Mouse (Mus musculus) spleen, postnatal 36 days (tissue): ENCODE data around the gene Tmem30a.
A peak's percentile ranks its signal among the peaks of the same experiment; 100 is the strongest.

Experiments
- DNase-seq, 2 experiments: peaks; one replicate each; pipeline ENCODE4 v3.0.0; 2022; ENCODE audit warnings: low spot score in 2 of 2, mixed read lengths in 1 of 2

Gene Tmem30a

DNA sequence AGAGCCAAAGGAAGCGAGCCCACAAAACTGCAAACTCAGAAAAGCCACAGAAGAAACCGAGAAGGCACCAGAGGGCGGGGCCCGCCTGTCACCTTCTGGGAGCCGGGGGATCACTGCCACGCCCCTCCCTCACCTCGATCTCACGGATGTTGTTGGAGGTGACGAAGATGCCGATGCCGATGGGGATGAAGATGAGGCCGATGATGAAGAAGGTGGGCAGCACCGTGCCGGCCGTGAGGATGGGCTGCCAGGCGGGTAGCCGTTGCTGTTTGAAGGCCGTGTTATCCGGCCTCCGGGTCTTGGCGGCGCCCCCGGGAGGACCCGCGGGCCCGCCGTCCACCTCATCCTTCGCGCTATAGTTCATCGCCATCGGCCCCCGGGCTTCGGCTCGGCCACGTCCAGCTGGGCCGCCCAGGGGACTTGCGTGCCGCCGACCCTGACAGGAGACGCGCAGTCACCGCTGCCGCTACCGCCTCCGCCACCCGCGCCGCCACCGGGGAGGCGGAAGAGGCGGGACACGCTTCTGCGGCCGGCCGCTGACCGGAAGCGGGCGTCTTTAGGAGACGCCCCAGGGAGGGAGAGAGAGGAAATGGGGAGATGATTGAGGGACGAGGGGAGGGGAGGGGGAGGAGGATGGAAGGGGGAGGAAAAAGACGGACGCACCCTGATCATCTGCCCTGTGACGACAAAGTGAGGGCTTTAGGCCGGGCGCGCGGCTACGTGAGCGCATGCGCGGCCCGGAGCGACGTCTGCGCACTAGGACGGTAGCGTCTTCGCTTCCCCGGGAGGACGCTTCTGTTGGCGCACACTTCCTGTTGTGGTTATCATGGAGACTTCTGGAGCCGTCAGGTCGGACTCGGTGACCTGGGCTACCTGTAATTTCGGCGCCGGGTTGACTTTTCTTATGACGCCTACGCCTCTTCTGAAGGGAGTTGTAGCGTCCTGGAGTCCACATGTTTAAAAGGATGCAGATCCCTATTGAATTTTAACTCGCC, at the start of gene Tmem30a:
Tmem30a (minus strand) TSS at position 667 of the 995 bp plus-strand sequence.
- peak; percentile 88 to 90 for DNase-seq

DNA sequence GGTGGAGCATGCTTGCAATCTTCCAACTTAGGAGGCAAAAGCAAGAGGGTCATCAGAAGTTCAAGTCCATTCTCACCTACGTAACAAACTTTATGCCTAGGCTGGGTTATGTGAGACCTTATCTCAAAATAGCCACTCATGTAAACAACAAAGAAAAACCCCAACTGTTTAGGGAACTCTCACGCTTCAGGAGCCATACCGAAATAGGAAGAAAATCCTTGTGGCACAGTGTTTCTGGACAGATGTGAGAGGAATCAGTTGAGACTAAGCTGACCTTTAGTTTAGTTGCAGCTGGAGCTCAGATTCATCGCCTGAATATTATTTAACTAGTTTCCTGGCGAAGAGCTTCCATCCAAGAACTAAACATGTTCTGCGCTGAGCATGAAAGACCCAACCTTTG, 49.3 kb upstream of the Tmem30a start:
- no peak for DNase-seq

DNA sequence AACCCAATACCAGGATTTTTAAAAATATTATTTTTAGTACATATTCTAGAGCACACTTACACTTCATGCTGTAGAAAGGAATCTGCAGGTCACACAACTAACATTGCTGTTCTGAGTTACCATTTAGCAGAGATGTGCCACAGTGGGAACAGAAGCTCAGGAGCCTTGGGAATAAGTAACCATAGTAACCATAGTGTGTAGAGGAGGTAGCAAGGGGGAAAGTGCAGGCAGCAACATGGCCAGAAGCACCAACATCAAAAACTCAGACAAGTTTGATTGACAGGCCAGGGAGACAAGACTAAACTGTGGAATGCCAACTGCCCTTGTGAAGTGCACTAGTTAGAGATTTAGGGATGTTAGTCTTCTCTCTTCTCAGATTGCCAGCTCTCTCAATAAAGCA, 48.7 kb upstream of the Tmem30a start:
- no peak for DNase-seq

DNA sequence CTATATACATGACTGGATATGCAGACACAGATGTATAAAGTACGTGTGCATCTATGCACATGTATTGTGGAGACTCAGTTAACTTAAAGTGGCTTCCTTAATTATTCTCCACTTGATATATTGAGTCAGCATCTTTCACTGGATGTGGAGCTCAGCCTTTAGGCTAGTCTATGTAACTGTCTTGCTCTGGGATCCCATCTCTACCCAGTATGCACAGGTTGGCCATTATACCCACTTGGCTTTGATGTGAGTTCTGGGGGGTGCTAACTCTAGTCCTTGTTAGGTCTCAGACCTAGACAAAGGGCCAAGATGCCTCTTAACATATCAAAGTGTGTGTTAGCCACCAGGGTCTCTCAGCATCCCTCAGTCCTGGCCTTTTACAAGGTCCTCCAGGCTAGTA, 38.0 kb upstream of the Tmem30a start:
- DNase-seq, result no peak

DNA sequence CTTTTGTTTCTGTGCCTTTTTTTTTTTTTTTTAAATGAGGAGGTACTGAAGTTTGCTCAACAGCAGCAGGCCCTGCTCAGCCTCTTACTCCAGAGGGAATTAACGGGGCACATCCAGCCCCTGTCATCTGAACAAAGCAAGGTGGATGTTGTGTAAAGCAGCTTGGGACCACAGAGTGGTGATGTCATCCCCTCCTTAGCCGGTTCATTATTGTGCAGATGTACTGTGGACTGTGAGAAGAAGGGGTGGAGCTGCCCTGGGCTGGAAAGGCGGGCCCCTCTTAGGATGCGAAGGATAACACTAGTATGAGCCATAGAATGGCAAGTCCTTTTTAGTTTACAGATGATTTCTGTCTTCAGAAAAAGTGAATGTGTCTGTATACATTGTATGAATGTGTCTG, 37.6 kb upstream of the Tmem30a start:
- DNase-seq, result no peak

DNA sequence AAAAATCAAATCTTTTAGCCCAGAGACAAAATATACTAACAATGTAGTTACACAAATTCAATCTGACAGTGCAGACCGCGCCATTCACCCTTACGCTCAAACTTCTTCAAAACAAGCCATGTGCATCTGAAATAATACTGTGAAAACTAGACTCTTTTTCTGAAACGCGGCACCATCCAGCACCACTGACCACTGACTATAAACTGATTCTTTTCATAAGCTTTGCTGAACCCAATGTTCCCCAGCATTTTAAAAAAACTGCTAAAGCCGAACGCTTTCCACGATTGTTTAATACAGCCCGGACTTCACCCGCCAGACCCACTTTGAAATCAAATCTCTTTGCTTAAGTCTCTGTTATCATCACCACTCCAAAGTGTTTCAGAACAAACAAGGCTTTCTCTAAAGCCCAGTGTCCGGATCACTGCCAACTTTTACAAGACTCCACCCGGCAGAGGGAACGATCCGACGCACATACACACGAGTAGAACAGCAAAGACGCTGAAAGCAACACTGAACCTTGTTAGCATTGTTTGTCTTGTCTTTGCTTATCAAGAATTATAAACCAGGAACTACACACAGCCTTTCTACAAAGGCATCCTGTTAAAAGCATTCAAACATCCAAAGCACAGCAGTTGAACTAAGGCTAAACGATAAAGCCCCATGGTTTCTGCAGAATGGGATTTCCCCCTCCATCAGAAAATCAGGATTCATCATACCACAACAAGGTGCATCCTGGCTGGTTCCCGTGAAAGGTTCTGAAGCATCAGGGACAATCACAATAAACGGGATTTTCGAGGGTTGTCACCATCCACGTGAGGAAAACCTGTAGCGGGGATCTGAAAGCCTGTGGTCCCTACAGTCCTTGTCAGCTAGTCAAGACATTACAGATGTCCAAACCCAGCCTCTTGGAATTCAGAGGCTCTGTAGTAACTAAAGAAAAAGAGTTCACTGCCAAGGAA, 36.8 kb upstream of the Tmem30a start:
- DNase-seq, result no peak

DNA sequence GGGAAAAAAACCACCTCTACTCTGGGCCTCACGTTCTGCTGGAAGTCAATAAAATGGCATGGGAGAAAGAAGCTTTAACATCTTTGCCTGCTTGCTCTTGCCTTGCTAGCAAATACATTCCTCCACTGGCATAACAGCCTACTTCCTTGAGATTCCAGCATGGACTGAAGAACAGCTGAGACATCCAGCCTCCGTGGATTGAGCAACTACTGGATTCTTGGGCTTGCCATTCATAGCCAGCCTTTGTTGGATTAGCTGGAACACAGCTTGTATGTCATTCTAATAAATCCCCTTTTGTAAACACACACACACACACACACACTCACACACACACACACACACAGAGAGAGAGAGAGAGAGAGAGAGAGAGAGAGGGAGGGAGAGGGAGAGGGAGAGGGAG, 33.8 kb upstream of the Tmem30a start:
- DNase-seq, result no peak

DNA sequence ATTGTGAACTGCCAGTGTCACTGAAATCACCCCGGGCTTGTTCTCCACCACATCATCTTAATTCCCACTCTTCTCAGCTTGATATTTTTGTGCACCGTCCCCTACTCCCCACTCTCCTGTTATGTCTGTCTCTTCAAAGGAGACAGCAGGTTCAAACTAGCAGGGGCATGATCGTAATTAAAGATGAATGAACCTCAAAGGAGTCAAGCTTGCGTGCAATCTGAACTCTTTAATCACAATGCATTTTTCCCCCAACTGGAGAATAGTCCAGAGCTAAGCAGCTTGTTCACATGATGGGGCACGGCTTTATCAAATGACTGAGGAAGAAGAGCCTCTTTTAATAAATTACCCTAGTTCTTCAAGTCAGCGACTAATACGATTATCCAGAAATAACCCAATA, 32.2 kb upstream of the Tmem30a start:
- DNase-seq, result no peak

DNA sequence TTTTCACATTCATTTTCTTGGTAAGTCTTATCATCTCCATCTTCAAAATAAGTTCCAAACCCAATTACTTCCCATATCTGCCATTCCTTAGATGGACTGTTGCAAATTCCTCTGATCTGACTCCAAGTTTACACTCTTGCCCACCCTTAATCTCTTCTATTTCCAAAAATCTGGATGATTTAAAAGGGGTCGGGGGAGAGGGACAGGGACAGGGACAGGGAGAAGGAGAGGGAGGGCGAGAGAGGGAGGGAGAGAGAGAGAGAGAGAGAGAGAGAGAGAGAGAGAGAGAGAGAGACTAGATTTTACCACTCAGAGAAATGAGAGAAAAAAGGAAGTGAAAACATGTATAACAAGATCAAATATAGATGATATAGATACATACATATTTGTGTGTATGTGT, 30.5 kb upstream of the Tmem30a start:
- DNase-seq, result no peak

DNA sequence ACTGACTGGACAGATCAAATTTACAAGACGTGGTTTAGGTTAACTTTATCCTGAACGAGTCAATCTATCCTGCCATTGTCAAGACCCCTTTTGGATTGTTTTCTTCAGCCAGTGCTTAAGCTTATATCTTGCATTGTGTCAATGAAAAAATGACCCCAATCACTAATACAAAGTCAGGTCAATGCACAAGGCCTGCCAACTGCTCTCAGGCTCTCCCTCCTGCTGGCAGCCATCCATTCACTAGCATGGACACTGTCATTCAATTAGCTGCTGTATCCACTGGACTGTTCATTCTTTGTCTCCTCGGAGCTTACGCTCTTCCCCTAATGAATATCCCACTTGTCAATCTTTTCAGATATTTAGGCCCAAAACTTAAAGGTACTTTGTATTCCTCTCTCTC, 30.1 kb upstream of the Tmem30a start:
- no peak for DNase-seq

DNA sequence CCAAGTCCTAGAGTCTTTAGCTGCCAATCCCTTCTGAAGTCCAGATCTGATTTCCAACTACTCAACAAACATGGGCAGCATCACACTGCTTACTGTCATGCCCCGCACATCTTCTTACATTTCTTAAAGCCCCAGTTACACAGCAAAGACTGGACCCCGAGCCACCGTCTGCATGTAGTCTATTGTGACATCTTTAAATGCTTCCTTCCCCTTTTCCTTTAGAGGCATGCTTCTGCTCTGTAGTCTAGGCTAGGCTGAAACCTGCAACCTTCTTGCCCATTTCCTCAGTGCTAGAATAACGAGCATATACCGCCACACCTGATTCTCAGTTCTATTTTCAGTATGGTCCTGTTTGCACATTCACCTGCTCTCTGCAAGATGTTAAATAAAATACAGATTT, 23.2 kb upstream of the Tmem30a start:
- peak in 1 of 2 experiments; percentile 11 for DNase-seq

DNA sequence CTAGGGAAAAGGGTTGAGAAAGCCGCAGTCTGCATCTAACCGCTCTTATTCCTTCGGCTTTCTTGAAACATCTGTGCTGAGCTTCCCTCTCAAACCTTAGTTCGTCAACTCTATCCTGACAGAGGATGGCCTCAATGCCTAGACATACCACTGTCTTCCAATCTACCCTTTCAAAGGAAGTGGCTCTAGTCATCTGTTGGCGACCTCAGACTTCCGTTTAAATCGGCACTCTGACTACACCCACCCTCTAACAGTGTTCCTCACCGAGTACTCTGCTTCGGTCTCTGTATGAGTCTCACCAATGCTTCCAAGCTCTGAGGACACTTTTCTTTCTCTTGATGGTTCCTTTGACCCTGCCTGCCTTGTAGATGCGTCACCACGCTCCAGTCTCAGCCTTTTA, 22.7 kb upstream of the Tmem30a start:
- DNase-seq, result peak; percentile 18 to 30

DNA sequence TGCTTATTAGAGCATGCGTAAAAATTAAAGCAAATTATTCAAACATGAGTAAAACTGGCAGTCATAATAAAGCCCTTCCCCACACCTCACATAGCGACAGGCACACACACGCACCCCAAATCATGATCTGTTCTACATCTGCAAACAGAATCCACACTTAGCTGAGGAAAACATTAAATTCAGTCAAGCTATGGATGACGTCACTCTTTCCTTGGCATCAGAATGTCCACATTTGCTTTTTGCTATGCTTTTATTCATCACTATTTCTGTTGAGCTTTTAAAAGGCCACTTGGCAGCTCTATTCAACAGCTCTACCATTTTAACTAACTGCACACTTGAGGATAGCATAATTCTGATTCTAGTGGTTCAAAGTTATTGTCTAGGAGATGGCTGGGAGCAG, 21.3 kb upstream of the Tmem30a start:
- no peak for DNase-seq

DNA sequence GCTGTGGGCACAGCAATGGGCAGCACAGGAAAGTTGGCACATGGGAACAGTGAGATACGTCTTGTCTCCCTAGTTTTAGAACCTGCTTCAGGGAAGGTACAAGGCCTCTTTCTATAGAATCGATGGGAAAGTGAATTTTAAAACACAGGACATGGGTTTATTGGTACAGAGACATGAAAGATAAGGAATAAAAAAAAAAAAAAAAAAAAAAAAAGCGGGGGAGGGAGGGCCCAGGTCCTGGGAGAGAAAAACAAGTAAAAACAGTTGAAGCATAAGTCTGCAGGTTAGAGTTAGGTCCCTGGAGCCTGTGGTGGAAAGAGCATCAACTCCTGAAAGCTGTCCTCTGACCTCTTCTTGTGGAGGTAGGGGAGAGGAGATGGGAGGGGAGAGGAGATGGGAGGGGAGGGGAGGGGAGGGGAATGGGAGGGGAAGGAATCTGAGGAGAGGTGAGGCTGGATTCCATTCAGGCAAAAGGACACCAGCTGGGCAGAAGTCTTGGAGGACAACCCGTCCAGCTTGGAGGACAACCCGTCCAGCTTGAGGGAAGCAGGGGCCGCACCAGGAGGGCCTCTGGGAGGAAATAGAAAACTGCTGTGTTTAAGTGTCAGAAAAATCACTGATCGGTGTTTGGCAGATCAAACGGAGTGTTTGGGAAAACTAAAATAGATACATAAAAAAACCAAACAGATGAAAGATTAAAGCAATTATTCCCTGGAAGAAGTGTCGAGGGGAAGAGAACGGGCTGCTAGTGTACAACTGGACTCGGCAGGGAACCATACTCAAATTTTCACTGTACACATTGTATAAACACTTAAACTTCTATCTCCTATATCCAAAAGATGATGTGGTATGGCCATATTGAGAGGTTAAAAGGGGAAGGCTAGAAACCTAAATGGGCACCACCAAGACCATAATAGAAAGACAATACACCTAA, 17.9 kb upstream of the Tmem30a start:
- no peak for DNase-seq

DNA sequence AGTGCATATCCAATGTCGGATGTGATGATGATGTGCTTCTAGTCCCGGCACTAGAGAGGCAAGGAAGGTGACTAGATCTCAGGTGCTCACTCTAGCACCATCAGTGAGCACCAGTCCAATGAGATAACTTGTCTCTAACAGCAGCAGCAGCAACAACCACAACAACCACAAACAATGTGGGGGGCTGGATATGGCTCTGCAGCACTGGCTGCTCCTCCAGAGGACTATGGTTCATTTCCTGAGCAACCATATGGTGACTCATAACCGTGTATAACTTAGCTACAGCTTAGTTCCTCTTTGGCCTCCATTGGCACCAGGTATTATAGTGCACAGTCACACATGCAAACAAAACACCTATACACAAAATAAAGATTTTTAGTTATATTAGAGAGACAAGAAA, 17.2 kb upstream of the Tmem30a start:
- no peak for DNase-seq

DNA sequence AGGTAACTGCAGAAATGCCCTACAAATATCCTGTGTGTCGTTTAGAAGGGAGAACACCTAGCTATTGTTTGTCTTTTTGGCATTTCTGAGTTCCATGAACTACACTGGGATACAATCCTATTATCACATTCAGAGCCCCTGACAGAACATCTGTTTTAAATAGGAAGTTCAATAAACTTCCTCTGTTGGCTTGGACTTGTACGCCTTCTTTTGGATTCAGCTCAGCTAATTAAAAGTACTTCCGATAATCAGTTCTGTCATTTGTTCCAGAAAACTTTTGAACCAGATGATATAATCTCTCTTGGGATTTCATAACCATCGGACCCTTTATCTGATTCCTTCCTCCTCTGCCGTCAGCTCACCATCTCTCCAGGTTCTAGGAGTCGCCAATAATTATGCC, 16.1 kb upstream of the Tmem30a start:
- DNase-seq, result no peak

DNA sequence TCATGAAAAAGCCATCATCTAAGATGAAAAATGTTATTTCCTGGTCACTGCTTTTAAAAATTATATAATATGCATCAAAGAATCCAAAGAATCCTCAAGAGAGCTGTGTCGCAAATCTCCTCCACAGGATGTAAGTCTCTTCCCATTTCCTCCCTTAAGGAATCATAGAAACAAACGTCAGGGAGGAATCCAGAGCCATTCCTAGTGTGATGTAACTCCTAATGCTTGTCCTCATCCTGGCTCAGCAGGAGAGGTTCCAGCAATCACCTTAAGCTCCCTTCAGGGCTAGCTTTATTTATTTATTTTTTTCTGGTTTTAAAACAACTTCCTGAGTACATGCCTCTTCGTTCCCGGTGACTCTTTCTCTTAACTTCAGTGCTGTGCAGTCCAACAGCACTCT, 13.9 kb upstream of the Tmem30a start:
- no peak for DNase-seq

DNA sequence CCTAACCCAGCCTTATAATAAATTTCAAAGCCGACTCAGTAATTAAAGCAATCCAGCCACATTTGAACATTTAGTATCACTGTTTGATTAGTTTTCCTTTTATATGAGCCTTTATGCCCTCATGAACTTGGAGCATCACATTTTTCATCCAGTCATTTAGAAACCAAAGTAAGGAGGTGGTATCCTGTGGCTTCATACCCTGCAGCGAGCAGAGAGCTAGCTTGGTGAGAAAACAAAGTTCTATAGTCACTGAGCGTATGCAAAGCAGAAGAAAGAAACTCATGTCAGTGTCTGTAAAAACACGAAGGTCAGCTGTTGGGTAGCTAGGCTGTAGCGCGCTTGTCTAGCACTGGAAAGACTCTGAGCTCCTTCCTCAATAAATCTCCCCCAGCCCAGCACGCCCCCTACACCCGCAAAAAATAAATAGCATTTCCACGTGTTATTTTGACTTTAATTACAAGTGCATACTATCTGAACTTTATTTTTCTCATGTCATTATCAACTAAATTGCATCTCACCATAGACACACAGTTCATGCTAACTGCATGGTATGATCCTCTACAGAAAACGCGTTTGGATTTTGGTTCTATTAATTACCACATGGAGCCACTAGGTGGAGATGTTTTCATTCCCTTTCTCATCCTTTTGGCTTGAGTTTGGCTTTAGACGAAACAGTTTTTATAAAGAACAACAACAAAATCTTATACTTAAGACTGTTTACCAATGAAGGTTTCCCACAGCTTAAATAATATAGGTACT, 13.2 kb upstream of the Tmem30a start:
- DNase-seq, result no peak

DNA sequence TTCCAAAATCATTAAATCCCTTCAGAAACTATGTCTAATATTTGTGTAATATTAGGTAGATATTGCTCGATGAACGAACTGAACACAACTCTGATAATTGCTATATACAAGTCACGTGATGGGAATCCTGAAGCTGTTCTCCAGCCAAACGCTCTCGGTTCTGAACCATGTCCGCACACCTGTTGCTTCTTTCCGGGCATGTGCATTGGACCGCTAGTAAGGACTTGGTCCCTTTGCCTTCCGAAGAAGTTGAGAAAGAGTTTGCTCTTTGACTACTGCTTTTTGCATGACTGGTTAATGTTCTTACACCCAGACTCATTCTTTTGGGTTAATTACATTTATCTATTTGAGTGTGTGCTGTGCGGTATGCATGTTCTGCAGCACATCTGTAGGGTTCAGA, 12.1 kb upstream of the Tmem30a start:
- no peak for DNase-seq

DNA sequence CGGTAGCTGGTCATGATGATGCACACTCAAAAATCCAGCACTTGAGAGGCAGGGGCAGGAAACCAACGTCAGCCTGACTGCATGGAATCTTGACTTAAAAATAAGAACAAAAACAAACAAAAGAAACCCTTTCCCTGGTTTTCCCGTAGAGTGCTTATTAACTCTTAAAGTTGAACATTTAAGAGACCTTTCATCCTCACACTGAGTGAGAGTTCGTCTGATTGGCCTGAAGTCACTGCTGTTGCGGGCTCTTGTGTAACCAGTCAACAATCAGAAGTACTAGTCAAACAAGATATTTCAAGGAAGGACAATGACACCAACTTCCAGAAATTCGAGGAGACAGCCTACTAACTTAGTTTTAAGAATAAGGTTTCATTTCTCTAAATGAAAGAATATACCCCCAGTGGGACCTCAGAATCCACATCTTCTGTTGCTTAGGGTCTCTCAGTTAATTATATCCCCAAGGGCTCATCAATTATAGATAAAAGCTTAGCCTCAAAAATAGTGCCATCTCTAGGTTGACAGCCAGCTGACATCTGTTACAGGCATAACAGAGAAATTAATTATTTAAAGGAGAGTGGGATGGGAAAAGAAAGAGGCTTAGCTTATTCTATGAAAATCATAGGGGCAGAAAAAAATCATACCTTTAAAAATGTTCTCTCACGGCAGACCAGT, 3.3 kb upstream of the Tmem30a start:
- no peak for DNase-seq
